Mouse (Mus musculus) cerebellum, postnatal 4 days (tissue): ENCODE measurements around the gene Adam6a.
"Not testable (repeated sequence)": the region's sequence is repeated elsewhere in the genome, so short reads cannot be mapped to it uniquely, and the experiment has no call there.

Experiments used
- DNase-seq, 2 experiments: peaks; one replicate each; pipeline ENCODE4 v3.0.0; 2022; ENCODE audit warnings: low spot score in 2 of 2, mixed read lengths in 1 of 2

Adam6a gene

GRCm38 (mm10) chr12:113543608-113544007 lies at the start of gene Adam6a:
Gene Adam6a (plus strand): TSS chr12:113543908.
- not testable (repeated sequence) for DNase-seq

- no peak for DNase-seq
These were observed 17.8 kb upstream of the Adam6a start for GRCm38 (mm10) chr12:113525901-113526300.

- DNase-seq = no peak
These were observed 34.5 kb downstream of the Adam6a start for GRCm38 (mm10) chr12:113578241-113578640.

GRCm38 (mm10) chr12:113588001-113588400 lies 44.3 kb downstream of the Adam6a start:
- no peak for DNase-seq
